Mouse (Mus musculus): ENCODE data around the gene Nudt3. TPM values are rescaled to one million over a fixed set of nuclear protein-coding genes. Genes with fewer than 3 reads are reported as not detected.
"Not testable (repeated sequence)": the region's sequence is repeated elsewhere in the genome, so short reads cannot be mapped to it uniquely, and the experiment has no call there.

The Nudt3 gene
- polyA plus RNA-seq, 2 experiments: 10.7 to 20.9 TPM

DNA sequence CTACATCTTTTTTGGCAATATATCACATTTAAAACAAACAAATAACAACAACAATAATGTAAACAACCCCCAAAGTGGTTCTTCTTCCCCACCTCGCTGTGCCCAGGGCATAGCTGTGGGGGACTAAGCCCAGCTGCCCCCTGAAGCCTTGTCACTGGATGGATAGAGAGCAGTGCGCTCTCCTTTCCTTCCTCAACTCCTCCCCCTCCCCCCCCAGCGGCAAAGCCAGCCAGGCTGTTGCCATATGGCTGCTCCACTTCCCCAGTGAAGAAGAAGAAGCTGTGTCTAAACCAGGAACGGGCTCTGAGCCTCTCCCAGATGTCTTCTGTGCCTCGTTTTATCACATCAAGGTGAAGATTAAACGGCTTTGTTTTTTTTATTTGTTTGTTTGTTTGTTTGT is 19.8 kb upstream of the Nudt3 start:
- WGBS (ENCODE audit: insufficient replicate concordance): 12% methylated on average over 6 of the region's 6 CpGs
- Histone ChIP-seq H3K9me3 (ENCODE audit: control insufficient read depth, low read length) (no peaks in the 10 kb centered on the region), H3K4me1 (replicated peaks; ENCODE audit: control insufficient read depth in 2 of 2, insufficient read depth in 2 of 2, low read length in 1 of 2) (0 out of 4 replicates have a peak, but pooled peaks cover 0 to 3% of the 10 kb centered on the region in 2 experiments), H3K36me3 (replicated peaks; ENCODE audit: control insufficient read depth, insufficient read depth, low read depth) (no peaks in the 10 kb centered on the region), H3K9ac (replicated peaks) (no peak overlapping the region), H3K27ac (no peak overlapping the region), H3K4me2 (ENCODE audit: low read depth) (no peak overlapping the region), H3K4me3 (ENCODE audit: insufficient read depth in 1 of 2, low read depth in 2 of 2, low read length in 2 of 2) (no peak overlapping the region), H3K27me3 (ENCODE audit: control insufficient read depth, insufficient read depth, low read length) (no peaks in the 10 kb centered on the region)
- ATAC-seq (ENCODE audit: insufficient read depth): no peak
- DNase-seq (ENCODE audit: low read depth in 3 of 3, low spot score in 3 of 3): no peak
- TF ChIP-seq CTCF (IDR thresholded peaks at IDR 0.05; ENCODE audit: low read depth): no peak
- no peak for TF ChIP-seq EP300 (IDR thresholded peaks at IDR 0.05; ENCODE audit: low read depth)

DNA sequence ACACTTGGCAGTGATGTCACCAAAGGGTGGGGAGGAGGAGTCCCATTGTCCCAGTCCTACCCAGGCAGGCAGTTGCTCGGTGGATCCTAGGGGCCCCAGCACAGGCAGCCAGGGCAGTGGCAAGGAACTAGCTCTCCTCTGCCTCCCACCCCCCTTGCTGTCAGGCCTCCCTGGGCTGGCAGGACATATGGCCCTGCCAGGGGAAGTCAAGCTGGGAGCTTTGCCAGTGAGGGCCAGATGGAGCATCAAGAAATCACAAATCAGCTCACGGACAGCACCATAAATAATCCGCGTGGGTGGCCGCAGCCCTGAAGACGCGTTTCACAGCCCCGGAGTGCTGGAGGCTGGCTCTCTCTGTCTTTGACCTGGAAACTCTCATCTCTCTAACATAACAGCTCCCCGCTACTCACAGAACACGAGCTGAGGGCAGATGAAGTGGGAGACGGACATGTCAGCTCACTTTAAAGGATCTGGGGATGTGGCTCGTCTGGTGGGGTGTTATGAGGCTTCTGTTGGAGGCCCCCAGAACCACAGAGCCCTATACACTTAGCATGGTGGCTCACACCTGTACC is 19.3 kb upstream of the Nudt3 start:
- H3K9me3 ChIP-seq (ENCODE audit: control insufficient read depth, low read length): no peaks in the 10 kb centered on the region
- DNase-seq (ENCODE audit: low read depth in 3 of 3, low spot score in 3 of 3) (no peak), ATAC-seq (ENCODE audit: insufficient read depth) (no peak)
- TF ChIP-seq CTCF (IDR thresholded peaks at IDR 0.05; ENCODE audit: low read depth) (no peak), EP300 (IDR thresholded peaks at IDR 0.05; ENCODE audit: low read depth) (no peak)
- WGBS (ENCODE audit: insufficient replicate concordance): 29% methylated on average over 12 of the region's 12 CpGs
- H3K9ac ChIP-seq (replicated peaks): no peak overlapping the region
- no peaks in the 10 kb centered on the region for H3K36me3 ChIP-seq (replicated peaks; ENCODE audit: control insufficient read depth, insufficient read depth, low read depth)
- no peaks in the 10 kb centered on the region for H3K27me3 ChIP-seq (ENCODE audit: control insufficient read depth, insufficient read depth, low read length)
- 0 out of 4 replicates have a peak, but pooled peaks cover 0 to 3% of the 10 kb centered on the region in 2 experiments for H3K4me1 ChIP-seq (replicated peaks; ENCODE audit: control insufficient read depth in 2 of 2, insufficient read depth in 2 of 2, low read length in 1 of 2)
- no peak overlapping the region for H3K27ac ChIP-seq
- H3K4me2 ChIP-seq (ENCODE audit: low read depth): no peak overlapping the region
- H3K4me3 ChIP-seq (ENCODE audit: insufficient read depth in 1 of 2, low read depth in 2 of 2, low read length in 2 of 2): no peak overlapping the region

GRCm38 (mm10) chr17:27639851-27640250 is 16.6 kb upstream of the Nudt3 start:
- not testable (repeated sequence) for H3K36me3 ChIP-seq (replicated peaks; ENCODE audit: control insufficient read depth, insufficient read depth, low read depth); H3K4me3 ChIP-seq (ENCODE audit: insufficient read depth in 1 of 2, low read depth in 2 of 2, low read length in 2 of 2); H3K27me3 ChIP-seq (ENCODE audit: control insufficient read depth, insufficient read depth, low read length); H3K4me2 ChIP-seq (ENCODE audit: low read depth); H3K9ac ChIP-seq (replicated peaks); H3K27ac ChIP-seq; DNase-seq (ENCODE audit: low read depth in 3 of 3, low spot score in 3 of 3); ATAC-seq (ENCODE audit: insufficient read depth); H3K9me3 ChIP-seq (ENCODE audit: control insufficient read depth, low read length)
- peaks cover 6 to 12% of the 10 kb centered on the region in 2 experiments for H3K4me1 ChIP-seq (replicated peaks; ENCODE audit: control insufficient read depth in 2 of 2, insufficient read depth in 2 of 2, low read length in 1 of 2)
- WGBS (ENCODE audit: insufficient replicate concordance): 71% methylated on average over 6 of the region's 6 CpGs
- peak; percentile 31; the same call in 1 of the 2 replicates for TF ChIP-seq CTCF (IDR thresholded peaks at IDR 0.05; ENCODE audit: low read depth)

- Histone ChIP-seq H3K4me2 (ENCODE audit: low read depth) (no peak overlapping the region), H3K4me1 (replicated peaks; ENCODE audit: control insufficient read depth in 2 of 2, insufficient read depth in 2 of 2, low read length in 1 of 2) (peaks cover 6 to 12% of the 10 kb centered on the region in 2 experiments), H3K27me3 (ENCODE audit: control insufficient read depth, insufficient read depth, low read length) (no peaks in the 10 kb centered on the region), H3K4me3 (ENCODE audit: insufficient read depth in 1 of 2, low read depth in 2 of 2, low read length in 2 of 2) (no peak overlapping the region), H3K9me3 (ENCODE audit: control insufficient read depth, low read length) (no peaks in the 10 kb centered on the region), H3K27ac (no peak overlapping the region), H3K36me3 (replicated peaks; ENCODE audit: control insufficient read depth, insufficient read depth, low read depth) (no peaks in the 10 kb centered on the region), H3K9ac (replicated peaks) (no peak overlapping the region)
- no peak for ATAC-seq (ENCODE audit: insufficient read depth)
- WGBS (ENCODE audit: insufficient replicate concordance): 80% methylated on average over 20 of the region's 20 CpGs
- no peak for DNase-seq (ENCODE audit: low read depth in 3 of 3, low spot score in 3 of 3)
- no peak for TF ChIP-seq EP300 (IDR thresholded peaks at IDR 0.05; ENCODE audit: low read depth)
- peak; percentile 83 for TF ChIP-seq CTCF (IDR thresholded peaks at IDR 0.05; ENCODE audit: low read depth)
Measured at GRCm38 (mm10) chr17:27638921-27639332, 15.6 kb upstream of the Nudt3 start.

DNA sequence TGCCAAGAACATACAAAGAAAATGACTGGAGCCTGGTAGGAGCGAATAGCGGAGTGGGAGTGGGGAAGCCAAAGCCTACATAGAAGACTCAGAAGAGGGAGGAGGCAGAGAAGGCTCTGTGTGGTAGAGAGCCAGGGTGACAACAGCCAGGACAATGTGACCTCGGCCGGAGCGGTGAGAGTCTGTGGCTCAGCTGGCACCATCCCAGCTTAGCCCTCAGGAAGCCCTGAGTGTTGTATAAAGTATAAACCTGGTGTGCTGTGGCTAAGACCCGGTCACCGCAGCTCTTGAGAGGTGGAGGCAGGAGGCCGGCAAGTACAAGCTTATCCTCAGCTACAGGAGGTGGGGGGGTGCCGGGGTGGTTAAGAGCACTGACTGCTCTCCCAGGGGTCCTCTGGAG is 14.0 kb upstream of the Nudt3 start:
- ATAC-seq (ENCODE audit: insufficient read depth): no peak
- no peak overlapping the region for H3K4me2 ChIP-seq (ENCODE audit: low read depth)
- no peak overlapping the region for H3K4me3 ChIP-seq (ENCODE audit: insufficient read depth in 1 of 2, low read depth in 2 of 2, low read length in 2 of 2)
- WGBS (ENCODE audit: insufficient replicate concordance): 73% methylated on average over 9 of the region's 9 CpGs
- no peak overlapping the region for H3K9ac ChIP-seq (replicated peaks)
- H3K9me3 ChIP-seq (ENCODE audit: control insufficient read depth, low read length): no peaks in the 10 kb centered on the region
- H3K4me1 ChIP-seq (replicated peaks; ENCODE audit: control insufficient read depth in 2 of 2, insufficient read depth in 2 of 2, low read length in 1 of 2): peaks cover 6 to 19% of the 10 kb centered on the region in 2 experiments
- DNase-seq (ENCODE audit: low read depth in 3 of 3, low spot score in 3 of 3): no peak
- no peak for TF ChIP-seq CTCF (IDR thresholded peaks at IDR 0.05; ENCODE audit: low read depth)
- no peak for TF ChIP-seq EP300 (IDR thresholded peaks at IDR 0.05; ENCODE audit: low read depth)
- H3K27ac ChIP-seq: no peak overlapping the region
- H3K27me3 ChIP-seq (ENCODE audit: control insufficient read depth, insufficient read depth, low read length): no peaks in the 10 kb centered on the region
- H3K36me3 ChIP-seq (replicated peaks; ENCODE audit: control insufficient read depth, insufficient read depth, low read depth): peaks cover 15% of the 10 kb centered on the region
